Mouse (Mus musculus) gastrocnemius, adult 18-20 months (tissue): ENCODE results near the gene Ints6l. TPM values are rescaled to one million over a fixed set of nuclear protein-coding genes. Genes with fewer than 3 reads are reported as not detected.

Source experiments
- DNase-seq: peaks from one replicate; pipeline ENCODE4 v3.0.0; 2021; ENCODE audit warnings: low spot score
- long read RNA-seq, 2 experiments: library from polyadenylated mRNA; stranded (forward); transcript quantifications; one replicate each; pipeline ENCODE4 v2.0.0; 2021
- total RNA-seq, 2 experiments: library from RNA; stranded (reverse); gene quantifications; 2 replicates each; pipeline ENCODE4 v1.2.3; 2021

Gene Ints6l
- 1 to 10 TPM; 3.4 to 4.8 TPM for total RNA-seq
- long read RNA-seq, experiment 1, transcript Ints6l-201 (17 exons, 3,766 nt): major isoform, 5 of 7 reads
- long read RNA-seq, experiment 1, partial matches to known transcripts: 1 of 7 reads
- long read RNA-seq, experiment 1, other reads (novel, unspliced or antisense): 1 of 7 reads
- long read RNA-seq, experiment 2, partial matches to known transcripts: 1 of 4 reads
- long read RNA-seq, experiment 2, other reads (novel, unspliced or antisense): 2 of 4 reads

- peak; percentile 69 for DNase-seq
Observed at GRCm38 (mm10) chrX:56454671-56455371, at the start of gene Ints6l. Gene Ints6l, plus strand, starts transcription at chrX:56454857.

DNA sequence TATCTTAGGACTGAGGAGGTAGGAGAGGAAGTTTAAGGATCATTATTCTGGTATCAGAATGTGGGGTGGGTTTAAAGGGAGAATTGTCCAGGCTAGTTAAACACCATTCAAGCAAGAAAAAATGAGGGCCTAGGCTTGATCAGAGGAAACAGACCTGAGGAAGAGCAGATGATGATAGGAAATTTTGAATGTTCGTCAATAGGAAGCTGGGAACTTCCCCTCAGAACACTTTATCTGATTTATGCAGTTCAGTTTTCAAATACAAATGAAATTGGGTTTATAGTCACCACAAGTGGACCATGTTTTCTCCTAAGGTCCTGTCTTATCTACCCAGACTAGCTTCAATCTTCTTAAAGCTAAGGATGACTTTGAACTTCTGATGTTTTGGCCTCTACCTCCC is 49.2 kb upstream of the Ints6l start:
- no peak for DNase-seq

GRCm38 (mm10) chrX:56406128-56406527 is 48.5 kb upstream of the Ints6l start:
- DNase-seq: no peak

DNA sequence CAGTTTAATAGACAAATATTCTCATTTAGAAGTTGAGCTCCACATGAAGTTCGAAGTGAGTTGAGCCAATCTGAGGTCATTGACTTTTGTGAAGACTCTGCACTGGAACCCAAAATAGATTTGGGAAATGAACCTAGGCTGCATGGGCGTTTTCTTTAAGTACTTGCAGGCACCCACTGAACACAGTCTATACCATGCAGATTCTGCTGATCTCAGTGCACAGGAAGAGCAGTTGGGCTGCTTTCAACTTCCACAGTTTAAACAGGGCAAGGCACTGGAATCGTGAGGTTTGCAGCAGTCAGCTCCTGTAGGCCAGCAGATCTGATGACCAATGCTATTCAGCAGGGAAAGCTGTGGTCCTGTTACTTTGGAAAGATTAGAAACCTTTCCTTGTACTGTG is 38.4 kb upstream of the Ints6l start:
- DNase-seq: no peak

DNA sequence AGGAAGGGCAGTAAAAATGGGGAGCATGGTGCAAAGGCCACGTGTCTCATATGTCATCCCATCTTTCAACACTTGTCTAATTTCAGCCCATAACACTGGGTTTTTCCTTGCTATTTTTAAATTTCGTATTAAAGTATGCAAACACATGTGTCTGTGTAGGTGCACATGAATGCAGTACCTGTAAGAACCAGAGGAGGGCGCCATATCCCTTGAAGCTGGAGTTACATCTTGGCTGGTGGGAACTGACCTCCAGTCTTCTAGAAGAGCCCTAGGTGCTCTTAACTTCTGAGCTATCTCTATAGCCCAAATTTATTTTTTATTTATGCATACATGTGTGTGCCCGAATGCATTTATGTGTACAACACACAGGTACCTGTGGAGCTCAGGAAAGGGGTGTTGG is 37.1 kb upstream of the Ints6l start:
- no peak for DNase-seq

- no peak for DNase-seq
Observed at GRCm38 (mm10) chrX:56430601-56431000, 24.1 kb upstream of the Ints6l start.

DNA sequence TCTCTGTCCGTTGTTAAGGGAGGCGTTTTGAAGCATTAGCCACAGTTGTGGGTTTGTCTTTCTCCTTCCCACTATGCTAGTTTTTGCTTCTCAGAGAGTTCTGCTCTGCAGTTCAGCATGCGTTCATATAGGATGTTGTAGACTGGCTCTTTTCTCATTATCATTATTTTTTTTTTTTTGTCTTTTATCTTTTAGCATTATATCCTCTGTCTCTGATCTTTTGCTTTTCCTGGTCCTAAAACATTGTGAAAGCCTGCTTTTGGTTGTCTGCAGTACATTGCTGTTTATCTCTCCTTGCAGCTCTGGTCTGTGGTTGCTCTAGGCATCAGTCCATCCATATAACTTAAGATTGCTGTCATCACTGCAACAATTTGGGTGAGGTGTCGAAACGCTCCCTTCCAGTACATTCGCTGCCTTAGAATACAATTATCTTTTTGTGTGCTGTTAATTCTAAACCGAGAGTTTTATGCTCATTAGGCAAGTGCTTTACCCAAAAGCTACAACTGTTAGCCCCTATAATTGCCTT is 18.8 kb upstream of the Ints6l start:
- no peak for DNase-seq

- peak; percentile 38 for DNase-seq
Observed at GRCm38 (mm10) chrX:56446487-56447428, 7.9 kb upstream of the Ints6l start.

- no peak for DNase-seq
Observed at GRCm38 (mm10) chrX:56447524-56448015, 7.1 kb upstream of the Ints6l start, which contains the start of gene Gm2174. Gene Gm2174, plus strand, starts transcription at chrX:56447965.

DNA sequence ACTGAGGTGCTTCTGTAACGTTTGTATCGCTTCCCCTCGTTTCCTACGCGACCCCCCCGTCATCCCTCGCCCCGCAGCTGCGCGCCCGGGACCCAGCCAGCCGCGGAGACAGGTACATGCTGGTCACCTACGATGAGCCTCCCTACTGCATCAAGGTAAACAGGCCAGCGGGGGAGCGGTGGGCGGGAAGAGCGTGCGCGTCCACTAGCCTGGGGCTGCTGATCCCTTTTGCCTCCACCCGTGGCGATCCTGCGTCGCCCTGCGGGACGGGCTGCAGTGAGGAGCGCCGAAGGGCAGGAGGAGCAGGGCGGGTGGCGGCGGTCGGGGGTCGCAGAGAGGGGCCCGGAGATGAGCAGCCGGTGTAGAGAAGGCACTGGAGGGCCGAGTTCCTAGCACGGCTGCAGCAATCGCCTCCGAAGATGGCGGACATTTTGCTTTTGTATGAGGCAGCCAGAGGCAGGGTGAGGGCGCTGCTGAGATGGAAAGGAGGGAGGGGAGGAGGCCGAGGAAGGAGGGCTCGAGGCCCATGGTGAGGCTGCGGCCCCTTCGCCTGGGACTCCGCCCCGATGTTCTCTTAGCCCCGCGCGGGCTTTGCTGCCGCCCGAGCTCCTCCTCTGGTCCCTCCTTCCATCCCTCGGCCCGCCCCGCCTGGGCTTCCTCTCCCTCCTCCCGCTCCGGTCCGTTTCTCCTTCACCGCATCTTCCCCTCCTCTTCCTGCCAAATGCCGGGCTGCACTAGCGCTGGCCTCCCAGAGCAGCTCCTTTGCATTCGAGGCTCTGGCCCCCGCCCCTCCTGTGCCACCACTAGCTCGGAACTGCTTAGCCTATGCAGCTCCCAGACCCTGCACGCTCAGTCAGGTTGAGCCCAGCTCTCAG is 952 bp downstream of the Ints6l start:
- DNase-seq: peak; percentile 86

DNA sequence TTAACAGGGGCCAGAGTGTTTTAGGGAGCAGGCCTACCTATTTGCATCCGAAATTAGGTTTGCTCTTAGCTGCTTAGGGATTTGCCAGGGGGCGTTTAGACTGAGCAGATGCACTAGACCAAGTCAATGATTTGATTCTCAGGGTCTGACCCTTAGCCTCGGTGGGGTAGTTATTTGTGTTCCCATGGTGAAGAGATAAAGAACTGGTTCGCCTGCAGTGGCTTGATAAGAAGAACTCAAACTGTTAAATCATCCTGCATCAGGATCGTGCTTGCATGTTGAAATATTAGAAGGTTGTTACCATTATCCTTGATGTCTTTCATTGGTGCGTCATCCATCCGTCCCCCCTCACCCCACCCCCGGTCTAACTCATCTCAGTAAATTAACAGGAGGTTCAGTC is 1.7 kb downstream of the Ints6l start:
- DNase-seq: no peak

GRCm38 (mm10) chrX:56462020-56462933 is 7.6 kb downstream of the Ints6l start:
- no peak for DNase-seq

GRCm38 (mm10) chrX:56464906-56465305 is 10.2 kb downstream of the Ints6l start:
- no peak for DNase-seq

GRCm38 (mm10) chrX:56467688-56468087 is 13.0 kb downstream of the Ints6l start:
- no peak for DNase-seq

DNA sequence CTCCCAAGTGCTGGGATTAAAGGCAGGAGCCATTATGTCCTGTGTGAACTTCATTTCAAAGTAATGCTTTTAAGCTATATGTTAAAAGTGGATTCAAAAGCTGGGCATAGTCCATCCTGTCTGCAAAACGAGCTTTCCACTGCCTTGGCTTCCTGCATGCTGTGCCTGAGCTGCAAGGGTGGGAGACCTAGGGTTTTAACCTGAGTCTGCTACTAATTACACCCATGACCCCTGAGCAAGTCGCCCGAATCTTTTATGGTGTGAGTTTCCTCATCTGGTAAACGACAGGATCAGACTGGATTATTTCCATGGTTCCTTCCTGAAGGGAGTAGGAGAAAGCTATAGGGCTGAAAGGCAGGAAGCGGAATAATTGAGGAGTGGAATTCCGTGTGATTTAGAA is 13.8 kb downstream of the Ints6l start:
- DNase-seq: no peak

- DNase-seq: no peak
Observed at GRCm38 (mm10) chrX:56474035-56474434, 19.4 kb downstream of the Ints6l start.

- DNase-seq: no peak
Observed at GRCm38 (mm10) chrX:56477553-56477952, 22.9 kb downstream of the Ints6l start.

DNA sequence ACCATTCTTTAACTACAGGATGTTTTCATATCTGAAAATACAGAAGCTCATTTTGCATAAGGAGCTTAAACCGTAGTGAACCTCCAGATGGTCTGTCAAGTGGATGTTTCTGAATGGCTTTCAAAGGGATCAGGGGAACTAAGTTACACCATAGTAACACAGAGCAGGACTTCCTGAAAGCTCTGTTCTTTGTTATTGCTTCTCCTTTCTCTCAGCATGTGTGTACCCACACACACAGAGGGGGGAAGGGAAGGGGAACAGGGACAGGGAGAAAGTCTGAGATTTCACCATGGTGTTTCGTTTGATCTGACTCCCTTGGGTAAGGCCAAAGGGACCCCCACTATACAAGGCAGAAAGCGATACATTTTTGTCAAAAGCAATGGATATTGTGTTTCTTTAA is 27.2 kb downstream of the Ints6l start:
- DNase-seq: no peak

DNA sequence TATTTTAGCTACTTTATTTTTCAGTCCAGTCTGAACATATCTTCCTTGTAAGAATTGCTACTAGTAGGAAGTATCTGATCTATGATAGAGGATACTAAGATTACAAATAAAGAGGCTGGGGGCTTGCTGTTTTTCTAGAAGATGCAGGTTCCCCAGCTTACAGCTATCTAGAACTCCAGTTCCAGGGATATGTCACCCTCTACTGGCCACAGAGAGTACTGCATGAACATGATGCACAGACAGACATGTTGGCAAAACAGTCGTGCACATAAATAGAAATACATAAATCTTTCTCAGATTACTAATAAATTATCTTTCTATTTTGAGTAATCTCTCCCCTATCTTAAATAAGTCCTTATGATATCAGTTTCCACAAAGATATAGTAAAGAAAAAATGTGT is 35.1 kb downstream of the Ints6l start:
- peak; percentile 80 for DNase-seq

- peak; percentile 1 for DNase-seq
Observed at GRCm38 (mm10) chrX:56497241-56497640, 42.6 kb downstream of the Ints6l start.
